Mouse (Mus musculus): ENCODE measurements at regions not wholly inside any gene's neighbourhood (a gene's known extent, or its start where the extent isn't known, plus 50 kb on each side); places are given as distances from the start of the nearest gene placed in this dataset.

DNA sequence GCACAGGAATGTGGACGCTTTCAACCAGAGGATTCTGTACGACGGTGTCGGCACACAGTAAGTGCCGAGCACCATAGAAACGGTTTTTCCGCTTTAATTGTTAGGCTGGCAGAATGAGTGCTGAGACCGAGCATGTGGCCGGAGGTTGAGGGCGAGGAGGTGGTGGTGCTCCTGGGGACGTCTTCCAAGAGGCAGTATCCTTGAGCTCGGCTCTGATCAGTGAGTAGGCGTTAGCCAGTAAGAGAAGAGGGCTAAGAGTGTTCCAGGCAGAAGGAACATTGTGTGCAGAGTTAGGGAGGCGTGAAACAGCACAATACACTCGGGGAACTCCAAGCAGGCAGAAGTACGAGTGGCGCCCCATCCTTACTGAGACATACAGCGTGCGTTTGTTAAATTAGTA is 113.5 kb upstream of the Mkln1 start:
- DNase-seq: peak; percentile 54 to 55

DNA sequence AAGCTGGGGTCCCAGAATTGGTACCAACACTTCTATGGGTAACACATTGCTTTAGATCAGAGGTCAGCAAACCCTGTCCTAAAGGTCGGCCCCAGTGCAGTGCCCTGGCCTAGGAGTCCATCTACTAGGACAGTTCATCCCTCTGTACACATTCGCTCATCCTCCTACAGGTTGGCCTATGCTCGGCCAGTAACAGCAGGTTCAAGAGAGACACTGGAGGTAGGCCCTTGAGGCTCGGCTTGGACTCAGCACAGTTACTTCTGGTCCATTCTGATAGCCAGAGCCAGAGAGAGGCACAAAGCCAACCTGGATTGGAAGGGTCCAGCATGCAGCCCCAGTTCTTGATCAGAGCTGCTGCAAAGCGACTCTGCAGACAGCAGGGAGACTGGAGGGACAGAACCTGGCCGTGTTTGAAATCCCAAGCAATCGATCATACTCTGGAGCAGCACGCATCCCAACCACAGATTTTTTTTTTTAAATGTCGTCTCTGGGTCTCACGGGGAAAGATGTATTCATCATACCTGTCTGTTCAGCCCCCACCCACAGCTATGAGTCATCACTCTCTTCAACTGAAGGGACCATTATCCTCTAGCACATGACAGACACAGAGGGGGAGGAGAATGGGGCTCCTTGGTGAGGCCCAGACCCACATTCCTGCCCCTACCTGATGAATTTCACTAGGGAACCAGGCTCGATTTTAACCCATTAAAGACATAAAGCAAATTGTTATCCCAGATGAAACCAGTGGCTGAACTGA is 112.4 kb upstream of the Mkln1 start:
- DNase-seq: peak in 1 of 2 experiments; percentile 17

GRCm38 (mm10) chr6:31287176-31287575 is 111.4 kb upstream of the Mkln1 start:
- peak; percentile 35 to 36 for DNase-seq

- peak in 1 of 2 experiments; percentile 21 for DNase-seq
Observed at GRCm38 (mm10) chr6:31287686-31288085, 110.8 kb upstream of the Mkln1 start.

DNA sequence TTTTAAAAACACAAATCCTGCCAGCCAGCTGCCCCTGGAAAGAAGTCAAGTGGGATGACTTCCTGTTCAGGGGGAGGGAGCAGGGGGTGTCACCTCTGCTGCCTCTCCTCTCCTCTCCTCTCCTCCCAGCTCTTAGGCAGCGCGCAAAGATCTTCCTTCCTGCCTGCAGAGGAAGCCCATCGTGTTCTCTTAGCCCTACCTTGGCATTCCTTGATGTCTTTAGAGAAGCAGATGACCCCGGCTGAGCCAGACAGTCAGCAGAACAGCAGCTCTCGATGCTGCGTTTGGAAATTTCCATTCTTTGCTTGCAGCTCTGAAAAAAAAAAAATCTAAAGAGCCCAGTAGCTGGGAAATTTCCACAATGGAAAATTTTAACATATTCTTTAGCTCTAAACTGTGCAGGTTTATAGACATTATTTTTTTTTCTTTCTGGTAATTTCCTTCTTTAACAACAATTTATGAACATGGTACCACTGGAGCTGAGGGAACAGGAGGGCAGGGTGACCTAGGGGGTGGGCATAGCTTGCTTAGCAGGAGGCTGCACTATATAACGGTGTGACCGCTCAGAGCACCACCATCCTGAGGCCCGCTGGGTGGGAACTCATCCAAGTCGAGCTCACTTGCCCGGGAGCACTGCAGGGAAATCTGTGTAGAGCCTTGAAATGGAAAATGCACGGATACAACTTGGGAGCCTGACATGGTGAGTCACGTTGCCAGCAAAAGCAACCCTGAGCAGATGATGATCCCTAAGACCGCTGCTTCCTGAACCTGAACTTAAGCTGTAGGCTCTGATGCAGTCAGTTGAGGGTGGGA is 109.9 kb upstream of the Mkln1 start:
- DNase-seq: peak; percentile 85 to 86

DNA sequence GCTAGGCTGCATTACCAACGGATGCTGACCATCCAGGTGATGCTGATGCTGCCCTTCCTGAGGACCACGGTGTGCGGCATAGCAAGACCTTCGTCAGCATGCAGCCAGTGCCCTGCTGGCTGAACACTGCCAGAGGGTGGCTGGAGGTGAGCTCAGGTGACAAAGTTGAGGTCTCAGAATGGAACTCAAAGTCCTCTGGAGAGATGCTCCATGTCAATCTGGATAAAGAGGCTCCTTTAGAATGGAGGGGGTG is 109.4 kb upstream of the Mkln1 start:
- no peak for DNase-seq

DNA sequence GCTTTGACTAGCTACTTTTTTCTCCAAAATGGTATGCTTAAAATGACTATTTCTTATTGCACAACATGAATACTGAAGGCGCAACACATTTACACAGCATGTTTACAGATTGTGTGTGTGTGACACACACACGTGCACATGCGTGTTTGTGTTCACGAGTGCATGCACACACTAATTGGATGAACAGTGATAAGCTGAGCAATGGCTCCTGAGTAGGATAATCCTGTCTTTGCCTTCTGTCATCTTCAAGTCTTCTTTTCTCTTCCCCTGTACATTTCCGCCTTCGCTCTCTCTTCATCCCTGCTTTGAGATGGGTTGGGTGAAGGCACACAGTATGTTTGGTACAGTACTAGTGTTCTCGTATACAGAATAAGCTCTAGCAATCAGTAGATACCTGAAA is 106.5 kb upstream of the Mkln1 start:
- no peak for DNase-seq

GRCm38 (mm10) chr6:31293008-31293407 is 105.5 kb upstream of the Mkln1 start:
- DNase-seq: no peak

DNA sequence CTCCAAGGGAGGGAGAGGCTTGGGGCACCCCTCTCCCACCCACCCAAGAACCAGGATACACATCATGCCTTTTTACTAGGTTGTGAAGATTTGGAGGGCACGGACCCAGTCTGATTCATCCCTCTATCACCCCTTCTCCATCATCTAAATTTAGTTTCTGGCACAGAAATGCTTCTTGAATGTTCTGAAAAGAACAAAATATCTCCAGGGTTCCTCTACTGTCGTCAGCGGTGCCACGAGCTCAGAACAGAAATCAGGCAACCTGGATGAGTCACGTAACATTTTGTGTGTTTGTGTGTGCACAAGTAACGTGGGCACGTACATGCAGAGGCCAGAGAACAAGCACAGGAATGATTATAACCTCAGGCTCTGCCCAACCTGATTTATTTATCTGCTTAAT is 99.1 kb upstream of the Mkln1 start:
- no peak for DNase-seq

- no peak for DNase-seq
Observed at GRCm38 (mm10) chr6:31305736-31306135, 92.8 kb upstream of the Mkln1 start.

- no peak for DNase-seq
Observed at GRCm38 (mm10) chr6:31307047-31307633, 91.4 kb upstream of the Mkln1 start.

DNA sequence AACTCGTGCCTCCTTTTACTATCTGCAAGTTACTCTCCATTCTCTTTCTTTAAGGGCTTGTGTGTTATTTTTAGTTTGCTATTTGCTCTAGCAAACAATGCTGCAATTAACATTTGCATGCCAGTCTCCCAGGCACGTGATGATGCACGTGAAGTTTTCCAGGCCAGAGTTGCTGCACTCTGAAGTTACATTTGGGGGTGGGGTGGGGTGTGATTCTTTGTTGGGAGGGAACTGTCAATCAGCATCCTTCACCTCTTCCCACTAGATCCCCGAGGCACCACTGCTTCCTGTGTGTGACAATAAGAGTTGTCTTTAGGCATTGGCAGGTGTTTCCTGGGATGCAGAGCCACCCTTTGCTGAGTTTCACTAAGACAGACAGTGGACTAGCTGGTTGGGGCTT is 90.6 kb upstream of the Mkln1 start:
- no peak for DNase-seq

DNA sequence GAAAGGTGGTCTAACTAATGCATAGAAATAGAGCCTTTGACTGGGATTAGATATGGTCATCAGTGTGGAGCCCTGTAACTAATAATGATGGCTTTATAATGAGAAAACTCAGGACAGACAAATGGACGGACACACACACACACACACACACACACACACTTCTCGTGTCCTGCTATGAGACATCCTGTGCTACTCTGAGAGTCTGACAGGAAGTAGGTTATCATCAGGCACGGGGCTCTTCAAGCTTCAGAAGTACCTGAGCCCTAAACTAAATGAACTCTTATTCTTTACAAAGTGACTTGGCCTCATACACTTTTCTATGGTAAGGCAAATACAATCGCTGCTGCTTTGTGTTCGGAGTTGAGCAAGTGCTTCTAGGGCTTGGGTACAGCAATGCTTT is 87.9 kb upstream of the Mkln1 start:
- DNase-seq: no peak

DNA sequence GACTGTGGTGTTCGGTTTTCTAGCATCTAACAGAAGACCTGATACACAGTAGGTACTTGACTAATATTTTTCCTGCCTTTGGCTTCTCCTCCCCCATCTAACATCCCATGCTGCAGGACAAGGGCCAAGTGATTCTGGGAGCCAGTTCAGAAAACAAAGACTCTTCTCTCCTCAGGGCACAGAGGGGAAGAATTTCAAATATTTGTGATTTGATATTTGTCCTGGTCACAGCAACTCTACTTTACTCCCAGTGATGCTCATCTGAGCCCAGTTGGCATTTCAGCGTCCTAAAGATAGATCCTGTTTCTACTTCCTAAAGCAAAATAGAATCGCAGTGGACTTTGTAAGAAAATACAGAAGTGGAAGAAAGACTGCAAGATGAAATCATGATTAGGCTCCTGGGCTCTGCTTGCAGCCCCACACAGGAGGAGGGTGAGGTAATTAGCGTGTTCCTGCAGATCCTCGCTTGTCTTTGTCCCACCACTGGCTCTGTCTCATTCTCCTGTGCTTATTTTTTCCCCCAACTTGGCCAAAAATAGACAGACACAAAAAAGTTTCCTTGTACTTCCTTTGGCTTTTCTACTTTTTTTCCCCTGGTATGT is 84.6 kb upstream of the Mkln1 start:
- DNase-seq: no peak

DNA sequence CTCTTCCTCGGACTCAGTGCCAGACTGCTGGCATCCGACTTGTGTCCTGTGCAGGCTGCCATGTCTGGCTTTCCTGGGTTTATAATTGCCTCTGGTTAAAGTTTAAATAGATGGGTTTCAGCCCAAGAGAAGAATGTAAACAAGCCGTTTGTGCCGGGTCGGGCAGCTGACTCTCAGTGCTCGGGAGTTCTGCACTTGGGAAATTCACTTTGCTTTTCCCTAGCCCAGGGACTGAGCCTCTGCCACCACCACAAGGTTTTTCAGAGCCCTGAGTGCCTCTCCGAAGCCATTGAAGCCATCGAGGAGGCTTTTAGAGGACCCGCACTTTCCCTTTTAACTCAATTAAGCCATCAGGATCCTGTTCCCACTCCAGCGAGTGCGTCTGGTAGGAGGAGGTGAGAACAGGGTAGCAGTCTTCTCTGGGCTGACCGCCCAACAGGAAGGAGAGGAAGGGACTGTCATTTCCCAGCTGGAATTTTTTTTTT is 80.8 kb upstream of the Mkln1 start:
- no peak for DNase-seq

DNA sequence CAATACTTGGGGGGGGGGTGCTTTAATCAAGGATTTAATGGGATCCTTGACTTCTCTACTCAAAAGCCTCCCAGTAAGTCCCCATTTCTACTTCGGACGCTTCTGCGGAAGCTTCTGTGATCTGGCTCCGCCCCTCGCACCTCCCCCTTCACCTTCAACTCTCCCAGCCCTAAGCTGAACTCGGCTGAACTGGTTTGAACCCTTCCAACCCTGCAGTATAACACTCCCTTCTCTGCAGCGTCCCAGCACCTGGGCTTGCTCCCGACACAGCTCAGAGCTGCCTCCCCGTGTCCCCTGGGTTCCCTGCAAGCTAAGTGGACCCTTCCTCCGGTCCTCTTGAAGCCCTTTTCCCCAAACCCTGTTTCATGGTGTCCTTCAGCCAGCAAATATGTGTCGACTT is 80.0 kb upstream of the Mkln1 start:
- DNase-seq: peak; percentile 12 to 19

GRCm38 (mm10) chr6:31319431-31319830 is 79.1 kb upstream of the Mkln1 start:
- DNase-seq: no peak

GRCm38 (mm10) chr6:31320141-31320830 is 78.2 kb upstream of the Mkln1 start:
- no peak for DNase-seq

- DNase-seq: no peak
Observed at GRCm38 (mm10) chr6:31321066-31321846, 77.3 kb upstream of the Mkln1 start.

- no peak for DNase-seq
Observed at GRCm38 (mm10) chr6:31321902-31322301, 76.6 kb upstream of the Mkln1 start.

GRCm38 (mm10) chr6:31323228-31324190 is 75.0 kb upstream of the Mkln1 start:
- no peak for DNase-seq
